Mouse (Mus musculus) adrenal gland, adult 18-20 months (tissue): ENCODE measurements around the gene Ndst2. TPM values are rescaled to one million over a fixed set of nuclear protein-coding genes. Genes with fewer than 3 reads are reported as not detected.
"Not testable (repeated sequence)": the region's sequence is repeated elsewhere in the genome, so short reads cannot be mapped to it uniquely, and the experiment has no call there.

ENCODE experiments used
- DNase-seq, 2 experiments: peaks; one replicate each; pipeline ENCODE4 v3.0.0; 2021 to 2022; ENCODE audit warnings: low spot score in 2 of 2
- total RNA-seq, 2 experiments: library from RNA; stranded (reverse); gene quantifications; 1 replicate in 1 of 2; 2 replicates in 1 of 2; pipeline ENCODE4 v1.2.3; 2021

Ndst2 gene
- total RNA-seq, 2 experiments from 2014 or later = 21.6 to 26.1 TPM

DNA sequence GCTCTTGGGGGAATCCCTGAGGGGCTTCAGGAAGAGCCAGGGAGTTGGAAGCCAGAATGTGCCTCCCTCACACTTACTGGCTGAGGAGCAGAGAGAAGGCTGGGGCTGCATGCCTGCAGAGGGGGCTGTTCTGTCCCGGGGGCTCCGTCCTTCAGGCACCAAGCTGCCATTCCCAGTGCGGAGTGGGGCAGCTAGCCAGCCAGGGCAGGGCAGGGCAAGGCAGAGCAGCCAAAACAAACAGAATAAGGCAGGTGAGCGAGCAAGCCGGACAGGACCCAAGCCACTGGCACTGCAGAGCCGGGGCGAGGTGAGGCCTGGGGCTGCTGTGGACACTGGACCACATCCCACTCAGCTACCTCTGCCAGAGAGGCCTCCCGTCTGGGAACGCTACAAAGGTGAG lies 6.9 kb upstream of the Ndst2 start:
- DNase-seq = no peak

DNA sequence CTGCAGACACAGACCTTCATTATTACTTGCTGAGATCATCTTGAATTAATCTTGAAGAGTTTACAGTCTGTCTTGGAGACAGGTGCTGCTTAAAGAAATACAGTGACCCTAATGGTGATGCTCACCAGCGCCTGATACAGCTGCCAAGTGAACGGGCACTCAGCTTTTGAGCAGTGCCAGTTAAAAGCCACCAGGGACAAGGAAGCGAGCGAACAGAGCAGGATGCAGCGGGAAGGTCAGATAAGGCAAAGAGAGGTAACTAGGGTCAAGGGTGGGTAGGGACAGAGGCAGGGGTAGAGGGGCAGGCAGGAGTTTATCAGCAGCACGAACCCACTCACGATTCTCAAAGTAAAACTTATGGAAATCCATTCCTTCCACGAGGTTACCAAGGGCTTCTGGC lies 4.1 kb upstream of the Ndst2 start:
- DNase-seq = no peak

DNA sequence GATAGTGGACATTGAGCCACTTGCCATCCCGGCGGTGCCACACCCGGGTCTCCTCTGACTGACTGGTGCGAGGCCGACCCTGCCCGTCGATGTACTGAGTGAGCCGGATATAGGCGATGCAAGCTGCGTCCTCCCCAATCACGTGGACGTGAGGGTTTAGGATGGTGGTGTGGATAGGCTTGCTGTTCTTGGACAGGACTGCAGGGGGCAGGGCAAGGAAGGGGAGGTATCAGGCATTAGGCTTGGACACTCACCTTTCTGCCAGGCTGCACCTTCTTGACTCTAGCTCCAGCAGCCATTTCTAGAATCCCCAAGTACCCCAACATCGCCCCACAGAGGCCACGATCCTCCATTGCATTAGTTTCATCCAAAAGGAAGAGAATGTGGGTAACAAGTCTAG lies 2.9 kb upstream of the Ndst2 start:
- peak; percentile 44 to 46 for DNase-seq

DNA sequence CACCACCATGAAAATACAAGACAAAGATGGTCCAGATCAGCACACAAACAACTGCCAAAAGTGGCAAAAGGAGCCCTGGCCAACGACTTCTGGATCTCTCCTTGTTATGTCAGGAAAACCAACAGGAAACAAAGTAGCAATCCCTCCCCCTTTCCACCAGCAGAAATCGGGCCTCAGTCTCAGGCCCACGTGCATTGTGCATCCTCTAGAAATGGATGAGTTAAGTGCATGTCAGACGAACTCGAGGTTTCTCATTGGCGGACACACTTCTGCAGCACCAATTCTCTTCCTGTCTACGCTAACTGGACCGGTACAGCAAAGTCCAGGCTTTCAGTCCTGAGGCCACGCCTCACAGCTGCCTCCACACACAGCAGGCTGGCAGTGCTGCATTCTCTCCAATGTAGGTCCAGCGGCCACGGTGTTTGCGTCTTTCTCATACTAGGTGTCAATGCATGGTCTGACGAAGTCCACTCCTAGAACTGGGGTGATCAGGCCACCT lies 1.6 kb upstream of the Ndst2 start:
- DNase-seq = no peak

DNA sequence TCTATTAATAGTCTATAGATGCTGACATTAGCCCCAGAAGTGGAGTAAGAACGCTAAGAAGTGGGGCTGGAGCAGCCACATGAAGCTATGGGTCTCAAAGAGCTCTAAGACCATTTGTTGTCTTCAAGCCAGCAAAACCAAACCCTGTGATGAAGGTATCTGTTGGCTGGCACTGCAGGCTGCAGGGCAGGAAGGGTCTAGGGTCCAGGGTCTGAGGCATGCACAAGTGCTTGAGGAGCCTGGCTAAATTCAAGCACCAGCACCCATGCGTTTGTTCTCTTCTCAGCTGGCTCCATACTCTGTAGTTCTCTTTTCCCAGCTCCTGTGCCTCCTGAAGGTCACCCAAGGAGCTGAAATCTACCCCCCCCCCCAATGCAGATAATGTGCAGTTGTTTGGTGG lies 690 bp upstream of the Ndst2 start:
- DNase-seq = no peak

DNA sequence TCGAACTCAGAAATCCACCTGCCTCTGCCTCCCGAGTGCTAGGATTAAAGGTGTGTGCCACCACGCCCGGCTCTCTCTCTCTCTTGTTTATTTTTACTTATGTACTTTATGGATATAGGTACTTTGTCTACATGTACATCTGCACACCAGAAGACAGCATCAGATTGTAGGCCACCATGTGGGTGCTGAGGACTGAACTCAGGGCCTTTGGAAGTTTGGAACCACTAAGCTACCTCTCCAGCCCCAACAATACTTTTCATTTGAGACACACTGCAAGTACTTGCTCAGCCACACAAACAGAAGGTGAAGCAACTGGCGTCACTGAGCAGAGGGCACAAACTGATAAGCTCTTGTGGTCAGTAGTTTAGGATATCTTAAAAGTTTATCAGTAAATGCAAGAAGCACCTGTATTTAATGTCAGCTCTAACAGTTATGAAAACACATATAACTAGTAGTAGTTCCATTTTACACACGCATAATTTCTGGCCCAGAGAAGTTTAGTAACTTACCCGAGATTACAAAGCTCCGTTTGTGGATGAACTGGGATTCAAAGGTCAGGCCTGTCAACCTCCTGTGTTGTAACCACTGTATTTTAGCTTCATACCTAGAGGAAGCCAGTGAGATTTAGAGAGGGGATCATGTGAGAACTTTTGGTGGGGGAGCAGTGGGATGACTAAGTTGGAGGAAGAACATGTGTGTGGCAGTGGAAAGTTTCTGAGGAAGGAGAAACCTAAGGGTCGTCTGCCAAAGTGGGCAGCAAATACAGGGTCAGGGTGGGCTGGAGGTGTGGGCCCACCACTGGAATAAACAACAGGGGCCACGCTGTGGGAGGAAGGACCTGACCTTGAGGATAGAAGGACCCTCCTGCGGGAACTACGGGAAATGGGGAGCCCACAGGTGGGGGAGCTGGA lies 1.1 kb downstream of the Ndst2 start:
- DNase-seq = peak in 1 of 2 experiments; percentile 26

DNA sequence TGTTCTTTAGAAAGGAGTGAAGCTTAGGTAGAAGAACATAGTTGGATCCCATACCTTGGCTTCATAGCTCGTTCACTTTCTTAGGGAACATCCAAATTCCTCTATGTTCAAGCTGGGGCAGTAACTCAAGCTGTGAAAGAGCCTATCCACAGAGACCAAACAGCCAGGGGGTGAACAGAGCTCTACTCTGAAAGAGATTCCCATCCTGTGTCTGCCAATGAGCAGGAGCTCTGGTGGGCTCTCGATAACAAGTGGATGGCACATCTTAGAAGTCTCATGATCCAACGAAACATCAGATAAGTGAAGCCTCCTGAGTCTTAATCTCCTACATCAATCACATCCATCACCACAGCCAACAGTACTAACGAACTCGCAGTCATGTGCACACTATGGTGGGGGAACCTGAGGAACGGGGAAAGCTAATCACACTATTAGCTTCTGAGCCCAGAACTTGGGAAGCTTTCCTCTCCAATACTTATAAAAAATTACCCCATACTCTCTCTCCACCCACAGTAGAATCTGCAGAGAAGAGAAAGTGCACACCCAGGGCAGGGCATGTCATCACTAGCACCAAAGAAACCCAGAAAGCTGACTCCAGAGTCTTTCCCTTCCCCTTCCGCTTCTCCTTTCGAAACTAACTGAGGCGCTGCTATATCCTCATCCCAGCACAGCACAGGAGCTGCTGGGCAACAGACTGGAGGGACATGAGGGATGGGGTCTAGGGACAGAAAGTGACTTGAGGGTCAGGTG lies 3.3 kb downstream of the Ndst2 start:
- DNase-seq = no peak

DNA sequence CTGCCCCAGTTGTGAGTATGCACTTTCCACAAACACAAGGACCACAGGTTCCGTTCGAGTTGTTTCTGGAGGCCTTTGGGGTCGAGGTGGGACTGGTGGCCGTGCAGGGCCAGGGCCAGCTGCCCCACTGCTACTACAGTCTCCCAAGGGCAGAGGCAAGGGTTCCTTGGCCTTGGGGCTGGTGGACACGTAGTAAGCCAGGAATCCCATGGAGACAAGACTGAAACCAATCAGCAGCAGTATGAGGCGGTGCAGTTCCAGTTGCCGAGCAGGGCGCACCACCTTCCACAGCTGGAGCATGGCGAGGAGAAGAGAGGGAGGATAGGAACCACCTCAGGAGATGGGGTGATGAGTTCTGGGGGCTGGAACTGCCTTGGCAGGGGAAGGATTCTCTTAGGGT lies 4.5 kb downstream of the Ndst2 start:
- no peak for DNase-seq

DNA sequence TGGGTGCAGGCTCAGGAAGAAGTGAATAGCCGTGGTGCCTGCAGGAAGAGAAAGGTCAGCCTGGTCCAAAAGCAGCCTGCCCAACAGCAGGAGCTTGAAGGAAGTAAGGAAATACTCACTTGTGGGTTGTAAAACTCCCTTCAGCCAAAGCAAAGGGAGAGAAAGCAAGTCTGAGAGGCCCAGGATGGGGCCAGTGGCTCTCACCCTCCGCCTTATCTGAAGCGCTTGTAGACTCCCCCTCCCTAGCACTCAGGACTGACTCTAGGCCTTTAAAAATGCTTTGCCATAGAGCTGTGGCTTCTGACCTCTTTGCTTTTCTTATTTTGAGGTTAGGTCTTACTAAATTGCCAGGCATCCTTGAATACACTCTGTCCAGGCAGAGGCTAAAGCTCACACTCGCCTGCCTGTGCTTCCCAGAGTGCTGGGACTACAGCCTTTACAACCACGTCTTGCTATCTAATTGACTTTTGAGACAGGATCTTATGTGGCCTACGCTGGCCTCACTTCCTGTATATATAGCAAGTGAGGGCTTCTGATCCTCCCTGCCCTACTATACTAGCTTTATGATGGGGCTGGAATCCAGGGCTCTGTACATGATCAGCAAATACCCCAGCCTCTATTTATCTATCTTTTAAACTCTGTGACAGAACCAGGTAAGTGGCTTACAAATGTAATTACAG lies 8.6 kb downstream of the Ndst2 start:
- DNase-seq = no peak

DNA sequence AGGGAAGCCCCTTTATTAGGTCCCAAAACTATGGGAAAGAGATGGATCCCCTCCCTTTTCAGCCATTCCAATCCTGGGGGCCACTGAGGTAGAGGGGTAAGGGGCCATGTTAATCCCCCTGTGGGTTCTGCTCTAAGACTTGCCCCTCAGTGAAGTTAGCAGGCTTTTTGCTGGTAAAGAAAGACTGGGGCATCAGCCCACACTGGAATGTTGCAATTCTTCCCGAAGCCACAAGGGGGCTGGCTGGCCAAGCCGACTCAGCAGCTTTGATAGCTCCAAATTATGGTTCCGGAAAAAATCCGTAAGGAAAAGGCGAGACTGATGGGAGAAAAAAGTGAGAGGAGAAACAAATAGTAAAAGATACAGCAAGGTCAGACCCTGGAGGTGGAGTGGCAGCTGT lies 10.3 kb downstream of the Ndst2 start:
- peak; percentile 61 to 71 for DNase-seq

DNA sequence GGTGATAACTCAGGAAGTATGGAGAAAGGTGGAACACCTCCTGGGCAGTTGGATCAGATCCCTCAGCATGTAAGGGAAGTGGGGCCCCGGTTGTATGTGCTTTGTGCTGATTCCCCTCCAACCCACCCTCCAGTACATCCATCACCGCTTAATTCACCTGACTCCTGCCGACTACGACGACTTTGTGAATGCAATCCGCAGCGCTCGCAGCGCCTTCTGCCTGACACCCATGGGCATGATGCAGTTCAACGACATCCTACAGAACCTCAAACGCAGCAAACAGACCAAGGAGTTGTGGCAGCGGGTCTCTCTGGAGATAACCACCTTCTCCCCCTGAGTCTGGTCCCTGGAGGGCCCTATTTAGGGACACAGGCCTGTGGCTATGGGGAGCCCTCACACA lies 11.4 kb downstream of the Ndst2 start:
- DNase-seq = no peak

DNA sequence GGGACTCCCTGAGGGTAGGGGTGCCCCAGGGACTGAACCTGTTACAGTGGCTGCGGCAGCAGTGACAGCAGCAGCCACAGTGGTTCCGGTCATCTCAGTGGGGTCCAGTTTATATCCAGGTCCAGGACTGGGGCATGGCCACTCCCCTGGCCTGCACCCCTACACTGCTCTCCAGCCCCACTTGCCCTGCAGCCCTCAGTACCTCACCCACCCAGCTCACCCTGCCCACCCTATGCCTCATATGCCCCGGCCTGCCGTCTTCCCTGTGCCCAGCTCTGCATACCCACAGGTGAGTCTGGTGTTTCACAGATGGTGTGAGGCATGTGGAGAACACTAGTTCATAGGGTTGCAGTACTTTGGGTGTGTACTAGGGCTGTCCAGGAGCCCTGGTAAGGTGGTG lies 13.0 kb downstream of the Ndst2 start:
- no peak for DNase-seq

DNA sequence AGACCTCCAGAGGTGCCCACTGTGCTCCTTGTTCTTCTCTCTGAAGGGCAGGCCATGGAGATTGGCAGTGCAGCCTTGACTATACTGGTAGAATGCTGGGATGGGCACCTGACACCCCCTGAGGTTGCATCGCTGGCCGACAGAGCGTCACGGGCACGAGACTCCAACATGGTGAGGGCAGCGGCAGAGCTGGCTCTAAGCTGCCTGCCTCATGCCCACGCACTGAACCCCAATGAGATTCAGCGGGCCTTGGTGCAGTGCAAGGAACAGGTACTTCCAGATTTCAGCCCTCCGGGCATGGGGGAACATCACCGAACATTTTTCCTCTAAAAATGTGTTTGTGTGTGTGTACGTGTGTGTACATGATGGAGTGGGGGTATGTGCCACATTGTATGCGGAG lies 14.6 kb downstream of the Ndst2 start:
- DNase-seq = no peak

DNA sequence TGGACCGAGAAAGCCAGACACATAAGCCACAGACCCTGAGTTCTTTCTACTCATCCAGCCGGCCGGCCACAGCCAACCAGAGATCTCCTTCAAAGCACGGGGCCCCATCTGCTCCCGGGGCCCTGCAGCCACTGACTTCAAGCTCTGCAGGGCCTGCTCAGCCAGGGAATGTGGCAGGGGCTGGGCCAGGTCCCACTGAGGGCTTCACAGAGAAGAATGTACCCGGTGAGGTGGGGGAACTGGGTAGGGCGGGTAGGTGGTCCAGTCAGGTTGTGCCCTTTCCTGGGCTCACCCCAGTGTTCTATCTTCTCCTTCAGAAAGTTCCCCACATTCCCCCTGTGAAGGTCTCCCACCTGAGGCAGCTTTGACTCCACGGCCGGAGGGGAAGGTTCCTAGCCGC lies 15.9 kb downstream of the Ndst2 start:
- no peak for DNase-seq

DNA sequence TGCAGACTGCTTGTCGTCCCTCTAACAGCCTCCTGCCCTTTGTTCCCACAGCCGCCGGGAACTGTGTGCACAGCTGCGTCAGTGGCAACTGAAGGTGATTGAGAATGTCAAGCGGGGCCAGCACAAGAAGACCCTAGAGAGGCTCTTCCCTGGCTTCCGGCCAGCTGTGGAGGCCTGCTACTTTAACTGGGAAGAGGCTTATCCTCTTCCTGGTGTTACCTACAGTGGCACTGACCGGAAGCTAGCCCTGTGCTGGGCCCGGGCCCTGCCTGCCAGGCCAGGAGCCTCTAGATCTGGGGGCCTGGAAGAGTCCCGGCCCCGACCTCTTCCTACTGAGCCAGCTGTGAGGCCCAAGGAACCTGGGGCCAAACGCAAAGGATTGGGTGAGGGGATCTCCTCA lies 20.5 kb downstream of the Ndst2 start:
- no peak for DNase-seq

DNA sequence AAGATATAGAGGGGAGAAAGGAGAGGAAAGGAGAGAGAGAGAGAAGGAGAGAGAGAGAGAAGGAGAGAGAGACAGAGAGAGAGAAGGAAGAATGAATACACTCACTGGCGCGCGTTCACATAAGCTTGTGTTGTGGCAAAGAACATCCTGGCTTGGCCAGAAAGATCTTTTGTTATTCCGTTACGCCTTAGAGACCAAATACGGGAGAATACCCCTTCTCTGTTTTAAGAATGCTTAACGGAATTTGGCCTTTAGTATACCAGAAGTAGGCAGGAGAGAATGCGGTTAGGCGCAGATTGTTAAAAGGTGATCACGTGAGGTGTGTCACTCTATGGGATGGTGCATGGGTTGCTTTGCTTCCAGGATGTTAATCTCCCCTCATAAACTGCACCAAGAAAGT lies 26.1 kb downstream of the Ndst2 start:
- DNase-seq = no peak

DNA sequence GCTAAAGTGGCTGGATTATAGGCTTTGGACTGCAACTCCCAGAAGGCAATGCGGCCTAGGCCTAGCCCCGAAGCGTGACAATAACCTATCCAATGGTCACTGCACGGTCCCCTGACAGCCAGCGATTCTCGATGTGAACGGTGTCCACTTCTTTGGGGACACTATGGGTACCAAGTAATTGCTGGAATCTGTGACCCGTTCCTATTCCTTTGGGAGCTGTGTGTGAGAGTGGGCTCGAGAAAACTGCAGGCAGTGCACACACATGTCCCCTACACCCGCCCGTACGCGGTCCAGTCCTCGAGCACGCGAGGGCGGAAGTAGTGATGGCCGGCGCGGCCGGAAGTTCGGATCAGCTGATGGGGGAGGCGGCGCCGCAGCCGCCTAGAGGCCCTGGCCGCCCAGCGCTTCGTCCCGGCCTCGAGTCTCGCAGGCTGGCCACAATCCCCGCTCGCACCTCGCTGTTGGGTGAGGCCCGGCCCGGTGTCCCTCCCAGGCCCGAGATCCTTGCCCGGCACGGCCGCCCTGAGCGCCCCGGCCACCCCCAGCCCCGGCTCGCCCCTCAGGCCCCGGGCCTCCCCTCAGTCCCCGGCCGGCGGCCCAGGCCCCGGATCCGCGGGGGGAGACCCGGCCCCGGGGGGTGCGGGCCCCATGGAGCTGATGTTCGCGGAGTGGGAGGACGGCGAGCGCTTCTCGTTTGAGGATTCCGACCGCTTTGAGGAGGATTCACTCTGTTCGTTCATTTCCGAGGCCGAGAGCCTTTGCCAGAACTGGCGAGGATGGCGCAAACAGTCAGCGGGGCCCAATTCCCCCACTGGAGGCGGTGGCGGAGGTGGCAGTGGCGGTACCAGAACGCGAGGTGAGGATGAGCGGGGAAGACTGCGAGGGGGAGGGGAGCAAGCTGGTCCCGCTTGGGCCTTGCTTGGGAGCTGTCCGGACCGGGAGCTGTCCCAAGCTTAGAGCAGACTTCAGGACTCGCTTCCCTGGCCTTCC lies 26.9 kb downstream of the Ndst2 start, which contains the start of gene Zswim8:
TSS of gene Zswim8 (plus strand) at position 352 of the 990 bp plus-strand sequence.
- DNase-seq = peak; percentile 86 to 89

DNA sequence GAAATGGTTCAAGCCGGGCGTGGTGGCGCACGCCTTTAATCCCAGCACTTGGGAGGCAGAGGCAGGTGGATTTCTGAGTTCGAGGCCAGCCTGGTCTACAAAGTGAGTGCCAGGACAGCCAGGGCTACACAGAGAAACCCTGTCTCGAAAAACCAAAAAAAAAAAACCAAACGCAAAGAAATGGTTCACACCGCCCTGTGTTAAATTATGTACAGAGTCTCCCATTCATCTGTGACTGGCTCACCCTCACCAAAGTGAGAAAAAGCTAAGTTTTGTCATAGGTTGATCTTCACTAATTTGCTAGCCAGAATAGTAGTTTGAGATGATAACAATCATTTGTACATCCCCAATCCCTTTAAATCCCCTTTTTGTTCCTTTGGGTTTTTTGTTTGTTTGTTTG lies 30.9 kb downstream of the Ndst2 start:
- not testable (repeated sequence) for DNase-seq

DNA sequence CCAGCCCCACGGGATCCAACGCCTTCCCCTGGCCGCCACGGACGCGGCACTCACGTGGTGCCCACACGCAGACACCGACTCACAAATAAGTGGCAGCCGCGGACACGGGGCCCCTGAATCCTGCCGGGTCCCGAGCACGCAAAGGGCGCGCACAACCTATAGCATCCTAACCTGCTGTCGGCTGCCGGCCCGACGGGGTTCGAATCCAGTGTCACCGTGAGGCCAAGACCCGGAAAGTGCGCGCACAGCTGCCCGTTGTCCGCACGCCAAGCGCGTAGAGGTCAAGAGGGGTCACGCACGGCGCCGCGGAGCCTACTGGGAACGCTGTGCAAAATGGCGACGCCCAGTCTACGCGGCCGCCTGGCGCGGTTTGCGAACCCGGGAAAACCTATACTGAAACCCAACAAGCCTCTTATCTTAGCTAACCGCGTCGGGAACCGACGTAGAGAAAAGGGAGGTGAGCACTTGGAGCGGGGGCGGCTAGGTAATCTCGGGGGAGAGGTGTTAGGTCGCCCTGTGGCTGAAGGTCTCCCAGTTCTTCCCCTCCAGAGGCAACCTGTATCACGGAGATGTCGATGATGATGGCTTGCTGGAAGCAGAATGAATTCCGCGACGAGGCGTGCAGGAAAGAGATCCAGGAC lies 31.5 kb downstream of the Ndst2 start, which contains the start of gene Chchd1:
TSS of gene Chchd1 (plus strand) at position 266 of the 641 bp plus-strand sequence.
- peak; percentile 90 to 94 for DNase-seq
